Mouse (Mus musculus): ENCODE data around the gene Atcay.

DNA sequence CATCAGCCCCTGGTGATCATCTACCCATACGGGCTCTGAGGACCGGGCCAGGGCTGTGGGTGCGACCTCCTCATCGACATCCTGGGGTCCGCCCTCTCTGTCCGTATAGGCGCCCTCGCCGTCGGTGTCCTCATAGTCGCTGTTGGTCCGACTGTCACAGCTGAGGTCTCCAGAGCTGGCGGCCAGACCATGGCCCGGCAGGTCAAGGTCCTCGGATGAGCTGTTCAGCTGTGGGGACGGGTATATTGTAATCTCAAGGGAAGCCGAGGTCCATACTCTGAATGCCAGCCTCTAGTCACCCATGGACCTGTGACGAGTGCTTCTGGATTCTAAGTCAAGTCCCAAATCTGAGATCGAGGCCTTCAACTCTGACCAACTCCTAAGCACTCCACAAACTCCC is 43.2 kb upstream of the Atcay start:
- TF ChIP-seq HCFC1 (IDR thresholded peaks at IDR 0.05; ENCODE audit: low read depth, low read length) = no peak
- TF ChIP-seq POLR2A (IDR thresholded peaks at IDR 0.05; ENCODE audit: low read depth, low read length) = no peak
- no peak for TF ChIP-seq CTCF (conservative IDR thresholded peaks at IDR 0.05 in 1 of 2, IDR thresholded peaks at IDR 0.05 in 1 of 2; ENCODE audit: low read depth in 2 of 2, low read length in 2 of 2)
- no peak for TF ChIP-seq USF1 (IDR thresholded peaks at IDR 0.05; ENCODE audit: low read depth, low read length)
- TF ChIP-seq MAX (IDR thresholded peaks at IDR 0.05; ENCODE audit: low read length) = no peak
- TF ChIP-seq ZNF384 (IDR thresholded peaks at IDR 0.05; ENCODE audit: low read depth, low read length) = no peak
- TF ChIP-seq ELF1 (IDR thresholded peaks at IDR 0.05; ENCODE audit: low read depth, low read length) = no peak
- TF ChIP-seq TBP (conservative IDR thresholded peaks at IDR 0.05; ENCODE audit: low read depth, low read length) = no peak
- TF ChIP-seq SIN3A (IDR thresholded peaks at IDR 0.05; ENCODE audit: low read length) = no peak

Measured in CH12.LX (cell line).